Mouse (Mus musculus) lung, embryonic 16.5 days (tissue): ENCODE measurements around the gene Anks1b. TPM values are rescaled to one million over a fixed set of nuclear protein-coding genes. Genes with fewer than 3 reads are reported as not detected.

ENCODE experiments used
- ATAC-seq: fragments of 200-750 bp; cut with Nextera tagmentation; 2 replicates; pipeline ENCODE4 v1.8.0; 2017; ENCODE audit warnings: low read depth, mild to moderate bottlenecking, moderate library complexity
- H3K27ac ChIP-seq: fragments of 300-500 bp; sonication (generic); 2 replicates; pipeline ENCODE4 v1.5.1; 2014; ENCODE audit warnings: mild to moderate bottlenecking, control low read depth, low read length
- H3K27me3 ChIP-seq: fragments of 300-500 bp; sonication (generic); 2 replicates; pipeline ENCODE4 v1.6.1; 2014; ENCODE audit warnings: low read depth, low read length, mixed read lengths; ENCODE audit not compliant: control insufficient read depth, insufficient read depth
- H3K36me3 ChIP-seq: fragments of 300-500 bp; sonication (generic); 2 replicates; pipeline ENCODE4 v1.6.1; 2014; ENCODE audit warnings: low read length; ENCODE audit not compliant: control insufficient read depth, insufficient read depth
- H3K4me1 ChIP-seq: fragments of 300-500 bp; sonication (generic); replicated peaks from 2 replicates; pipeline ENCODE4 v1.6.1; 2014; ENCODE audit warnings: low read length, mixed read lengths; ENCODE audit not compliant: control insufficient read depth, insufficient read depth
- H3K4me2 ChIP-seq: fragments of 300-500 bp; sonication (generic); 2 replicates; pipeline ENCODE4 v1.6.1; 2014; ENCODE audit warnings: low read depth, low read length, control low read depth
- H3K4me3 ChIP-seq: fragments of 300-500 bp; sonication (generic); 2 replicates; pipeline ENCODE4 v1.5.1; 2014; ENCODE audit warnings: mild to moderate bottlenecking, low read length, control low read depth
- H3K9ac ChIP-seq: fragments of 300-500 bp; sonication (generic); 2 replicates; pipeline ENCODE4 v1.6.1; 2014; ENCODE audit warnings: low read length, control low read depth
- H3K9me3 ChIP-seq: fragments of 300-500 bp; sonication (generic); 2 replicates; pipeline ENCODE4 v1.6.1; 2016; ENCODE audit warnings: low read length; ENCODE audit not compliant: control insufficient read depth
- WGBS: fragments of 180-500 bp; shearing (Covaris S2); extraction: QIAGEN DNeasy Blood & Tissue Kit; methylation state at CpG from one replicate; pipeline ENCODE4 v1.1.7; 2014; 5-methylcytosine and 5-hydroxymethylcytosine counted together
- polyA plus RNA-seq: library from polyadenylated mRNA; unstranded; fragments of >200 nt; fragmentation: Nextera tagmentation; extraction: Ambion mirVana; gene quantifications from 2 replicates; pipeline ENCODE4 v1.2.1, GENCODE M21; 2015

Gene Anks1b
- polyA plus RNA-seq, 1 experiment from 2014 or later = 0.20 TPM

- Histone ChIP-seq H3K27me3 (no peaks in the 10 kb centered on the region), H3K4me3 (no peak overlapping the region), H3K9ac (no peak overlapping the region), H3K9me3 (no peaks in the 10 kb centered on the region), H3K36me3 (no peaks in the 10 kb centered on the region), H3K27ac (no peak overlapping the region), H3K4me1 (no peaks in the 10 kb centered on the region), H3K4me2 (no peak overlapping the region)
- ATAC-seq = no peak
- WGBS = 87% methylated on average over 7 of the region's 7 CpGs
Measured at GRCm38 (mm10) chr10:89856286-89856685, 17.0 kb upstream of the Anks1b start.

DNA sequence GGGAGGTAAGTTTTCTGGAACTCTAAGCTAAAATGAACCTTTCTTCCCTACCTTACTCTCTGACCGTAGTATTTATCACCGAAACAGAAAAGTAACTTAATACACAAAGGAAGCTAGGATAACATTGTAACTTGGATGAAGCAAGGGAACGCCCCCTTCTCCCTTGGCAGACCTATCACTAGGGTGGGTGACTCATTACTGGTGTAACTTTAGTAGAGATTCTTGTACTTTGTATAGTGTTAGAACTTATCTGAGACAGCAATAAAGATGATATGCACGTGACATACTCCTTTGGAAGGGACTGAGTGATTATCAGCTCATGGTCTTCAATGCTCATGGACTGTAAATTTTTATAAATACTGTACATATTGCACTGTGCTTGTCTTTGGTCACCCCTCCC is 5.1 kb upstream of the Anks1b start:
- no peak overlapping the region for H3K27ac ChIP-seq
- no peaks in the 10 kb centered on the region for H3K9me3 ChIP-seq
- H3K4me3 ChIP-seq = no peak overlapping the region
- H3K4me1 ChIP-seq = peaks cover 1% of the 10 kb centered on the region; the same call in 1 of the 2 replicates
- no peaks in the 10 kb centered on the region for H3K36me3 ChIP-seq
- WGBS = 77% methylated on average over 4 of the region's 4 CpGs
- H3K4me2 ChIP-seq = no peak overlapping the region
- H3K27me3 ChIP-seq = peaks cover 4% of the 10 kb centered on the region
- H3K9ac ChIP-seq = no peak overlapping the region
- ATAC-seq = no peak

DNA sequence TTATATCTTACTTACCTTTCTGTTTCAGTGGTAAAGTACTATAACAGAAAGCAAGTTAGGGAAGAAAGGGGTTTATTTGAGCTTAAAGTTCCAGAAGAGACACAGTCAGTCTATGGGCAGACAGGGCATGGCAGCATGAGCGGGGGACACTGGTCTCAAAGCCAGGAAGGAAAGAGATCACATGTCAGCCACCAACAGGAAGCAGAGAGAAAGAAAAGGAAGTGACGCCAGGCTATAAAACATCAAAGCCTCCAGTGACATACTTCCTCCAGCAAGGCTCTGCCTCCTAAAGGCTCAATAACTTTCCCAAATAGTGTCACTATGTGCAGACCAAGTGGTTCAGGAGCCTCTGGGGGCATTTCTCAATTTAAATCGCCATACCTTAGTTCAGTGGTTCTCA is 4.5 kb upstream of the Anks1b start:
- no peak for ATAC-seq
- Histone ChIP-seq H3K4me2 (no peak overlapping the region), H3K4me3 (no peak overlapping the region), H3K27ac (no peak overlapping the region), H3K4me1 (peaks cover 6% of the 10 kb centered on the region), H3K36me3 (no peaks in the 10 kb centered on the region), H3K27me3 (peaks cover 6% of the 10 kb centered on the region), H3K9me3 (no peaks in the 10 kb centered on the region), H3K9ac (no peak overlapping the region)
- 67% methylated on average over 3 of the region's 3 CpGs for WGBS

- WGBS = under 1% methylated on average over 22 of the region's 56 CpGs
- Histone ChIP-seq H3K27ac (no peak overlapping the region), H3K9me3 (no peaks in the 10 kb centered on the region), H3K4me3 (peak overlapping the region; percentile 63), H3K9ac (peak overlapping the region; percentile 49), H3K4me1 (peaks cover 10% of the 10 kb centered on the region), H3K4me2 (peak overlapping the region; percentile 98), H3K36me3 (no peaks in the 10 kb centered on the region), H3K27me3 (peaks cover 6% of the 10 kb centered on the region)
- ATAC-seq = peak; percentile 79
Measured at GRCm38 (mm10) chr10:89872501-89873145, 686 bp upstream of the Anks1b start.

DNA sequence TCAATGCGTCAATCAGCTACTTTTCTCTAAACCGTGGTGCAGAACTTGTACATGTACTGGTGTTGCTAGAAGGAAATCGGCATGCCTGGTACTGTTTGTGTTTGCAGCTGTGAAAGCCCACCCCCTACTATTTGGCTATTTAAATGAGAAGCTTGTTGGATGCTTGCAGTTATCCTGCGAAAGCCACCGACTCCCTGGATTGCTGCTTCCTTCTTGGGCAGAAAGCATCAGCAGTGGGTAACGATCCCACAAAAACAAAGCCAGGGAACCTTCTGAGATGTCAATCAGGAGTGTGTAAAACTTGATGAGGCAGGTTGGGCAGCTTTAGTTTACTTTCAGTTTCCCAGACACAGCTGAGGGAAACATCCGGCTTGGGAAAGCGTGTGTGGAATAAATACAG is 727 bp downstream of the Anks1b start:
- Histone ChIP-seq H3K27ac (no peak overlapping the region), H3K36me3 (no peaks in the 10 kb centered on the region), H3K9ac (no peak overlapping the region), H3K9me3 (no peaks in the 10 kb centered on the region), H3K4me1 (peaks cover 10% of the 10 kb centered on the region), H3K4me3 (peak overlapping the region; percentile 63), H3K27me3 (peaks cover 6% of the 10 kb centered on the region), H3K4me2 (peak overlapping the region; percentile 98)
- no peak for ATAC-seq
- WGBS = 8% methylated on average over 8 of the region's 8 CpGs

- Histone ChIP-seq H3K4me3 (no peak overlapping the region), H3K9ac (no peak overlapping the region), H3K27ac (no peak overlapping the region), H3K4me1 (no peaks in the 10 kb centered on the region), H3K9me3 (no peaks in the 10 kb centered on the region), H3K27me3 (no peaks in the 10 kb centered on the region), H3K36me3 (no peaks in the 10 kb centered on the region), H3K4me2 (no peak overlapping the region)
- 73% methylated on average over 8 of the region's 8 CpGs for WGBS
- ATAC-seq = no peak
Measured at GRCm38 (mm10) chr10:89883561-89883960, 10.3 kb downstream of the Anks1b start.

DNA sequence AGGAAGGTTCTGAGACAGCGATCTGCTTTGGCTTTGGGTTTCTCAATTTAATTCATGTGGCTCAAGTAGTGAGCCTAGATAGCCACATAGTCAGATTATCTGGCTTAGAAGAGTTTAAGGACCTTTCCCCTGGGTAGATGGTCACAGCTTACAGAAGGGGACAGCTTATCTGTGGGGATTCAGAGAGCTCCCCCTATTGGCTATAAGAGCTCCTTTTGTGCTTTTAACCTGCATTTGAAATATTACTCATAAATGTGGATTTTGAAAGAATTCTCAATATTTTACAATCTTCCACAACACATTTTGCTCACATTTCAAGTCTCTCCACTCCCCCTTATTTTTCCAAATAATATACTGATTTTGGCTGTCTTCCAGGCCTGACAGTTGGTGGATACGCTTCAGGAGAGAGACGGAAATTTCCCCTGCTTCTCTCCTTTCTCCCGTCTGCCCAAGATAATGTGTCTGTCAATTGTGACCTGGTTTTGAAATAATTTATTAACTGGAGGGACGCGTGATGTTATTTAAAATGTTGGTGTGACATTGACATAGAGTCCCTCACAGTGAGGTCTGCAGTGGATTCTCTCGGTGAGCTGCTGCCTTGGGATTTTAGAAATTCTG is 29.5 kb downstream of the Anks1b start:
- no peaks in the 10 kb centered on the region for H3K27me3 ChIP-seq
- no peak overlapping the region for H3K4me3 ChIP-seq
- no peaks in the 10 kb centered on the region for H3K36me3 ChIP-seq
- H3K4me2 ChIP-seq = no peak overlapping the region
- no peak for ATAC-seq
- no peak overlapping the region for H3K27ac ChIP-seq
- no peaks in the 10 kb centered on the region for H3K4me1 ChIP-seq
- 62% methylated on average over 7 of the region's 7 CpGs for WGBS
- H3K9ac ChIP-seq = no peak overlapping the region
- no peaks in the 10 kb centered on the region for H3K9me3 ChIP-seq

GRCm38 (mm10) chr10:89911889-89912288 is 38.6 kb downstream of the Anks1b start:
- H3K4me1 ChIP-seq = no peaks in the 10 kb centered on the region
- H3K4me3 ChIP-seq = no peak overlapping the region
- H3K27me3 ChIP-seq = no peaks in the 10 kb centered on the region
- H3K27ac ChIP-seq = no peak overlapping the region
- H3K4me2 ChIP-seq = no peak overlapping the region
- no peak overlapping the region for H3K9ac ChIP-seq
- H3K9me3 ChIP-seq = no peaks in the 10 kb centered on the region
- 79% methylated on average over 4 of the region's 4 CpGs for WGBS
- ATAC-seq = no peak
- H3K36me3 ChIP-seq = no peaks in the 10 kb centered on the region

DNA sequence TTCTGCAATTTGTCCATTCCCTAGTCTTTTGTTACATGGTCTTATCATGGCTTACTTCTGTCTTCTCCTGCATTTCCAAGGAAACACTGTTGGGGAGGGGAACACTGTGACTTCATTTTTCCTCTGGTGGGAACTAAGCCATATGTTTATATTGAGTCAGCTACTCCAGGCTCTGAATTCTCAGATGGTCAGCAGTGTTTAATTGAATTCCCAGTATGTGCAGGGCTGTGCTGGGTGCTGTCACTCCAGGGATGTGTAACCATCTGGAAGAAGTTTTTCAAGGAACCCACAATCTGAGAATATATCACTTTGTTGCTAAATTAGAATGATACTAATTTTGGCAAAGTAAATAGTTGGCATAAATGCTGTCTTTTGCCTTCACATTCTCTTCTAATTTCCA is 39.9 kb downstream of the Anks1b start:
- no peak overlapping the region for H3K4me3 ChIP-seq
- H3K4me1 ChIP-seq = no peaks in the 10 kb centered on the region
- H3K27ac ChIP-seq = no peak overlapping the region
- no peak overlapping the region for H3K4me2 ChIP-seq
- no peaks in the 10 kb centered on the region for H3K9me3 ChIP-seq
- no peaks in the 10 kb centered on the region for H3K36me3 ChIP-seq
- no peak for ATAC-seq
- no peaks in the 10 kb centered on the region for H3K27me3 ChIP-seq
- H3K9ac ChIP-seq = no peak overlapping the region
